Mouse (Mus musculus) lung, adult 2 months (tissue): Measurements from ENCODE around the gene Rnf103. TPM values are rescaled to one million over a fixed set of nuclear protein-coding genes. Genes with fewer than 3 reads are reported as not detected.
"Not testable (repeated sequence)": the region's sequence is repeated elsewhere in the genome, so short reads cannot be mapped to it uniquely, and the experiment has no call there.

Experiments used
- DNase-seq: peaks from one replicate; pipeline ENCODE4 v3.0.0; 2022
- H3K4me1 ChIP-seq: fragments of 200-500 bp; 2 replicates; pipeline ENCODE4 v1.6.1; 2011; ENCODE audit warnings: low read length; ENCODE audit not compliant: control insufficient read depth, insufficient read depth
- H3K4me3 ChIP-seq: fragments of 200-500 bp; replicated peaks from 2 replicates; pipeline ENCODE3; 2011; ENCODE audit warnings: low read depth, mild to moderate bottlenecking, control low read depth, low read length; ENCODE audit errors: extremely low read depth
- CTCF ChIP-seq: fragments of 200-500 bp; IDR thresholded peaks from 2 replicates; pipeline ENCODE4 v1.5.1; 2011; ENCODE audit warnings: mild to moderate bottlenecking, low read length, control low read depth; ENCODE audit not compliant: insufficient read depth
- POLR2A ChIP-seq: fragments of 200-500 bp; IDR thresholded peaks from 2 replicates; pipeline ENCODE4 v1.6.1; 2011; ENCODE audit warnings: low read depth, mild to moderate bottlenecking, control low read depth, low read length, borderline replicate concordance; ENCODE audit errors: extremely low read depth
- WGBS: fragments of 180-500 bp; shearing (Covaris S2); methylation state at CpG from one replicate; pipeline ENCODE4 v1.1.7; 2018; 5-methylcytosine and 5-hydroxymethylcytosine counted together
- polyA plus RNA-seq: library from polyadenylated mRNA; depleted of rRNA; stranded (reverse); fragments of >200 nt; gene quantifications from 2 replicates; pipeline ENCODE4 v1.2.3, GENCODE M21; 2012; rRNA removed

The Rnf103 gene
- 14.7 and 21.4 TPM in 2 replicates for polyA plus RNA-seq

GRCm38 (mm10) chr6:71493675-71494340 is at the start of gene Rnf103:
Gene Rnf103 (plus strand): TSS chr6:71493894.
- TF ChIP-seq CTCF = no peak
- TF ChIP-seq POLR2A = peak; percentile 85; the same call in 1 of the 2 replicates
- peak within 1 kb of the TSS; percentile 83 for H3K4me3 ChIP-seq
- DNase-seq = peak; percentile 89
- 1% methylated on average over 72 of the region's 79 CpGs for WGBS
- H3K4me1 ChIP-seq = peaks cover 4% of the 10 kb centered on the region; the same call in 1 of the 2 replicates

DNA sequence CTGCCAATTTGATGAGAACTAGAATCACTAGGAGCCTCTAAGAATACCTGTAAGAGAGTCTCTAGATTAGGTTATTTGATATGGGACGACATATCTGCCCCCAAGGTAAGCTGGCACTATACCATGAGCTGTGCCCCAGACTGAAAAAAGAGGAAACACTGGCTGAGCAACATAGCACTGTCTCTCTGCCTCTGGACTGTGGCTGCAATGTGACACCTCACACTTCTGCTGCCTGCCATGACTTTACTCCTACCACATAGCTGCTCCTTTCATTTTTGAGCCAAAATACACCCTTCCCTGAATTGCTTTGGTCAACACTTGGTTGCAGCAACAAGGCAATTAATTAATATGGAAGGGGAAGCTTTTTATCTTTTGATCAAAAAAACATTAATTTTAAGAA is 48.9 kb upstream of the Rnf103 start:
- 0 out of 2 replicates have a peak, but pooled peaks cover 2% of the 10 kb centered on the region for H3K4me1 ChIP-seq
- WGBS = 56% methylated on average over 1 of the region's 1 CpGs
- no peak overlapping the region for H3K4me3 ChIP-seq
- TF ChIP-seq POLR2A = no peak
- TF ChIP-seq CTCF = no peak
- DNase-seq = no peak

DNA sequence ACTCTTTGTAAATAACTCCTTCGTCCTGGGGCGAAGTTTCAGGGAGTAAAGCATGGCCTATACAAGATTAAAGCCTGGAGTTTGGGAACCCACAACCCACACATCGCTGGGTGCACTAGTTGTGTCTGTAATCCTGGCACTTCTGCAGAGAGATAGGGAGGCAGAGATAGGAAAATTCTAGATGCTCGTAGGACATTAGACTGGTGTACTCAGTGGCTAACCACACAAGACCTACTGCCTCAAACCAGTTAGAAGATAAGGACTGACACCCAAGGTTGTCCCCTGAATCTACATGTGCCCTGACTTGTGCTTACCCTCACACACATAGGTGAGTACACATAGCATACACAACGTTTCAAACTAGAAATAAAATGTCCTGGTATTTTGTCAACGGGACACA is 48.1 kb upstream of the Rnf103 start:
- H3K4me3 ChIP-seq = no peak overlapping the region
- DNase-seq = no peak
- 81% methylated on average over 6 of the region's 6 CpGs for WGBS
- 0 out of 2 replicates have a peak, but pooled peaks cover 2% of the 10 kb centered on the region for H3K4me1 ChIP-seq
- TF ChIP-seq POLR2A (no peak), CTCF (no peak)

DNA sequence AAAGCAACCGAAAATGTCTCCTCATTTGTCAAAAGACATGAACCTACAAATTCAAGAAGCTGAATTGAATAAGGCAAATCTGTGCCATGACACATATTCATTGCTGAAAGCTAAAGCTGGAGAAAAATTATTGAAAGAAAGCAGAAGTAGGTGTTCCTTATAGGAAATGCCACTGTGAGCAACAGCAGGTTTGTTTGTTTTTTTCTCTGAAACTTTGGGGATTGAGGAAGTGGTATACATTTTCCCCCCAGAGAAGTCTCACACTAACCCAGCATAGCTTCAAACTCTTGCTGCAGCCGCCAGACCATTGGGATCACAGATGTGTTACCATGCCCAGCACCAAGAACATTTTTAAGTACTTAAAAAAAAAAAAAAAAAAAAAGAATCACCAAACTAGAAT is 40.9 kb upstream of the Rnf103 start:
- no peak for DNase-seq
- H3K4me3 ChIP-seq = no peak overlapping the region
- 56% methylated on average over 2 of the region's 2 CpGs for WGBS
- no peak for TF ChIP-seq POLR2A
- no peak for TF ChIP-seq CTCF
- no peaks in the 10 kb centered on the region for H3K4me1 ChIP-seq

DNA sequence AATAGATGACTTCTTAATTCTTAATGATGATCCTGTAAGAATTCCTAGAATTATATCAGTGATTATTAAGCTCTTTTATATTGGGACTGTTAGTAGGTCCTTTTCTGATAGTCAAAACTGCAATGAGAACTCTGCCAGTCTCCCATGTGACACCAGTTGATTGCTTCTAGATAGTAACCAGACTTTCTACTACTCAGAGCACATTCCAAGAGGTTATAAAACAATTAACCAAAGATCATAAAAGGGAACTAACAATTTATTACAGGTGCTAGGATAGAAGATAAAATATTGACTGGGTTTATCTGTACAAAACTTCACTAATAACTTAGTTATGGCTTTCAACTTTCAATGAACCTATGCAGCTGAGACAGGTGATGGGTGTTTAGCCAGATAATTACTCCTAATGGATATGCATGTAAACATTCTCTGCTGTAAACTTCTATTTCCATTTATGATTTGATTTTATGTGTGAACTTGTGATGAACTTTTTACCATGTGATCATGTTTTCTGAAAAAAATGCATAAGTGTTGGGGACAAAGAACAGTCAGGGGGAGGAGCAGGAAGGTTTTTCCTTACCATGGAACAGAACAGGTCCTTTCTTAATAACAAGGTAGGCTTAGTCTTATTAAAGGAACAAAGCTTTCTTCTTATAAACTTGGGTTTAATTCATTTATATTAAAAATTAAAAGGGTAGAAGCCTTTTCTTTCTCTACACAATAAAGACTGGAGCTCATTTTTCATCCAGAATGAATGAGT is 39.5 kb upstream of the Rnf103 start:
- DNase-seq, H3K4me1 ChIP-seq, H3K4me3 ChIP-seq: not testable (repeated sequence)

DNA sequence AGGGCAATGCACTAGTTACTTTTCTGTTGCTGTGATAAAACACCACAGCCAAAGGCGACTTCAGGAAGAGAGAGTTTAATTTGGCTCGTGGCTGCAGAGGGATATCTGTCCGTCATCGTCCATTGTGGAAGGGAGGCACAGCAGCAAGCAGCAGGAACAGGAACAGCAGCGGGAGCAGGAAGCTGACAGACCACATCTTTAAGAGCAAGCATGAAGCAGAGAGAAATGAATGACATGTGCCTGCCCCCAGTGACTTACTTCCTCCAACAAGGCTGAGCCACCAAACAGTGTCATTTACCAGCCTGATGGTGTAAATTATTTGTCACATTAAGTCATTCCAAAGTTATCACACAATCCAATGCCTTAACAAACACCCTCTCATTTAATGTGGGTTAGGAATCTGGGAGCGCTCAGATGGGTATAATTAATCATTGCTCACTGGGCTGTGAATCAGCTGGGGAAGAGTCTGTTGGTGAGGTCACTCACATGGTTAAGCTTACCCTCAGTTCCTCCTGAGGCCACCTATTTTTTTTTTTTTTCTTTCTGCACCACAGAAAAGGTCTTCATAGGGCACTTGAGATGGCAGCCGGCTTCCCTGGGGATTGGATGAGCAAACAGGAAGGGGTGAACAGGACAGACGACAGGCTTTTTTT is 35.6 kb upstream of the Rnf103 start:
- WGBS = 54% methylated on average over 8 of the region's 8 CpGs
- TF ChIP-seq CTCF (no peak), POLR2A (no peak)
- H3K4me3 ChIP-seq = no peak overlapping the region
- no peak for DNase-seq
- H3K4me1 ChIP-seq = no peaks in the 10 kb centered on the region

GRCm38 (mm10) chr6:71465146-71465545 is 28.5 kb upstream of the Rnf103 start:
- 87% methylated on average over 3 of the region's 3 CpGs for WGBS
- no peak for TF ChIP-seq POLR2A
- no peak for TF ChIP-seq CTCF
- no peak for DNase-seq
- Histone ChIP-seq H3K4me1 (no peaks in the 10 kb centered on the region), H3K4me3 (no peak overlapping the region)

DNA sequence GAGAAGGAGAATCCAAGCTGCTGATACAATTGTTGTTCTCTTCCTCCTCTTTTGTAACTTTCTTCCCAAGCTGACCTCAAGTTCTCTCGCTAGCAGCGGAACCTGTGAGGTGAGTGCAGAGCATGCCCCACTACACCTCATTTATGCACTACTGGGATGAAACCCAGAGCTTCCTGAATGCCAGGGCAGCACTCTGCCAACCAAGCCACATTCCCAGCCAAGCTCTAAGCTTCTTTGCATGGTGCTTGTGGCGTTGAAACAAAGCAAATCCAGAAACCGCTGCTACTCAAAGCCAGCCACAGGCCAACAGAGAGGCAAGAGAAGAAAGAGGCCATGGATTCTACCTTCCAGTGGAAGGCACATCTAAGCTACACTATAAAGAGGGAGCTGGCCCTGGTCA is 25.9 kb upstream of the Rnf103 start:
- H3K4me1 ChIP-seq = no peaks in the 10 kb centered on the region
- 78% methylated on average over 4 of the region's 4 CpGs for WGBS
- no peak for DNase-seq
- no peak for TF ChIP-seq CTCF
- no peak for TF ChIP-seq POLR2A
- no peak overlapping the region for H3K4me3 ChIP-seq

- no peak overlapping the region for H3K4me3 ChIP-seq
- no peak for DNase-seq
- WGBS = 30% methylated on average over 3 of the region's 3 CpGs
- TF ChIP-seq POLR2A (no peak), CTCF (no peak)
- H3K4me1 ChIP-seq = no peaks in the 10 kb centered on the region
Measured at GRCm38 (mm10) chr6:71469291-71469690, 24.4 kb upstream of the Rnf103 start.

DNA sequence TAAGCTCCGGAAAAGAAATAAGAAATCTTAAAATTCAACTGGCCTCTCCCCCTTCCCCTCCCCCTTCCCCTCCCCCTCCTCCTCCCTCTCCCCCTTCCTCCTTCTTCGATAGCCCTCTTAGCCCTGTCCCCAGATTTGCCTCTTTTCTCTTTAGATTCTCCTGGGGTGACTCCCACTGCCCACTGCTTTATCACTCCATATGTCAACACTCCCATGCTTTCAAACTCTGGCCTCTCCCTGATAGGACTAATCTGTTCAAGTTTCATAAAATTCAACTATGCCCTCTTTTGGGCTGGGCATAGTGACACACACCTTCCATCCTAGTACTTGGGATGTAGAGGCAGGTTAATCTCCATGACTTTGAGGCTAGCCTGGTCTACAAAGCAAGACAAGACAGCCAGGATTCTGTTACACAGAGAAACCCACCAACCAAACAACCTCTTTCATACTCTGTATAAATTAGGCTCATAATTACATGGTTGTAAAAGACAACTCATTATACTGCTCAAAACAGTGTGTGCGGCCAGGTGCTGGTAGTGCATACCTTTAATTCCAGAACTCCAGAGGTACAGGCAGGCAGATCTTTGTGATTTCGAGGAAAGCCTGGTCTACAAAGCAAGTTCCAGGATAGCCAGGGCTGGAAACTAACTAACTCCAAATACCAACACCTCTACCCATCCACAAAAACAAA is 21.7 kb upstream of the Rnf103 start:
- Histone ChIP-seq H3K4me3 (no peak overlapping the region), H3K4me1 (no peaks in the 10 kb centered on the region)
- DNase-seq = no peak
- no peak for TF ChIP-seq CTCF
- no peak for TF ChIP-seq POLR2A
- WGBS = 75% methylated on average over 4 of the region's 4 CpGs
